Mouse (Mus musculus): ENCODE data around the gene Dis3l.
"Not testable (repeated sequence)": the region's sequence is repeated elsewhere in the genome, so short reads cannot be mapped to it uniquely, and the experiment has no call there.

GRCm38 (mm10) chr9:64268836-64269235, 72.3 kb downstream of the Dis3l start:
- TF ChIP-seq CTCF, EP300 (IDR thresholded peaks at IDR 0.05): not testable (repeated sequence)

Measured in lung, postnatal 0 days (tissue).